Mouse (Mus musculus) Muller cell, postnatal 12 days (primary cell): Measurements from ENCODE around the gene Timm29.

ENCODE experiments used
- DNase-seq: peaks from one replicate; pipeline ENCODE4 v3.0.0-alpha.2; 2015; ENCODE audit errors: inconsistent ontology term

The Timm29 gene

DNA sequence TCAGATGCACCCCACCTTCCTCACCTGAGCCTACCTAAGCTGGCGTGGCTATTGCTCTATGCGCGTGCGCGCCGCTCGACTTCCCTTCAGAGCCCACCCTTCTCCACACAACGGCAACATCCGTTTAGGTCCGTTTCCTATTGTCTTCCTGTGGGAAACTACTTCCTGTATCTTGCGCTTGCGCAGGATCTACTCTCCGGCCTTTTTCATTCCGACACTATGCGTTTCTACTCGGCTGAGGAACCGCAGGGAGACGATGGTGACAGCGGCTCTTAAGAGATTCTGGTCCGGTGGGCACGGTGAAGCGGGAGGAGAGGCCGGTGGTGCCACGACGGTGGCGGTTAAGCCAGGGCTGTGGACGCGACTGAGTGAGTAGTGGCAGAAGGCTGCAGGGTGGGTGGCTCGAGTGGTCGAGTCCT is at the start of gene Timm29, which contains the start of gene Yipf2:
Gene Timm29 (plus strand): TSS at position 20 of the 419 bp plus-strand sequence.
Gene Yipf2 (minus strand): TSS at position 126 of the 419 bp plus-strand sequence.
- peak; percentile 92 for DNase-seq

DNA sequence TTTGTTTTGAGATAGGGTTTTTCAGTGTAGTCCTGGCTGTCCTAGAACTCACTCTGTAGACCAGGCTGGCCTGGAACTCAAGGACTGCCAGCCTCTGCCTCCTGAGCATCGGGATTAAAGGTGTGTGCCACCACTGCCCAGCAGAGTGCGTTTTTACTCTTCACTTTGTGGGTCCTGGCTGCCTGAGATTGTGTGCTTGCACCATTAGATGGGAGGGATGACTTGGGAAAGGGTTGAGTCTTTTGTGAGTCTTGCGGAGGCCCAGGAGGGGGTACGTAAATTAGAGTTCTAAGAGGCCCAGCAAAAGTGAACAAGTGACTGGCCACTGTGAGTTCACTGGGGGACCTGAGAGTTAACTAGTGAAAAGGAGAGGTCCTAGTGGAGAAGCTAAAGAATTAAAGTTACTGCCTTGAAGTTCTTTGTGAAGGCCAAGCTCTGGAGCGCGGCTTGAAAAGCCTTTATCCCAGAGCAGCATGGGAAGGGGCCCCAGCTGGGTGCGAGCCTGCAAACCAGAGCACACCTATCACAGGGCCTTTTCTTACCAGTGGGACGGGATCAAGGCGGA is 47.1 kb upstream of the Timm29 start:
- no peak for DNase-seq

DNA sequence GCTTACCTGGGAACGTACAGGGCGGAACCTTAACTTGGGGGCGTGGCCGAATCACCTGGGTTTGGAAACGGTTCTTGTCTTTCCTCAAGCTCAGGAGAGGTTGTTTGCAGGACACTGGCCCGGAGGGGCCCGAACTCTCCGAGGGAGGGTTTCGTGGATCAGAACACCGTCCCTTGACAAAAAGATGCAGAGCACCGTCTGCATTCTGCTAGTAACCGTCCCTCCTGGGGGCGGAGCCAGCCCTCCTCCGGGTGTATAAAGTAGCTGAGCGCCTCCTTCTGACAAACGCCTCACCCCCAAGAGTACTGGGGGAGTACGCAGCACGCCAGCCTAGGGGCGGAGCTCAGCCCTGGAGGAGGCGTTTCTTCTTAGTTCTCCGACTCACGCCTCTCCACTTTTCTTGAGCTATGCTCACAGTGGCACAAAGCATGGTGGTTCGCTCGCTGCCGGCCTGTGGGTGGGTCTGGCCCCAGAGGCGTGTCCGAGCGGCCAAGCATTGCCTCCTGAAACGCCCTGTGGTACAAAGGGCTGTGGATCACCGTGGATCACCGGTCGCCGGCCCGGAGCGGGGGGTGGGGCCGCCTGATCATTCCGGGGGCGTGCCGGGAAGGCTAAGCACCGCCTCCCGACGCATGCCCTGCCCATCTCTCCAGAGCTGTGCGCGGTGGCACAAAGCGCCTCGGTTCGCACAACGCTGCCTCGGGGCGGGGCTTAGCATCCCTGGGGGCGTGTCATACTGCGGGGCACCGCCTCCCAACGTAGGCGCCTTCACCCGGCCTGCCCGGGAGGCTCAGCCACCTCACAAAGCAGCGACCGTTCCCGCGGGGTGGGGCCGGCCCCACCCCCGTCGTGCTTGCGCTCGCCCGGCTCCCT is 46.4 kb upstream of the Timm29 start:
- DNase-seq = peak; percentile 100

DNA sequence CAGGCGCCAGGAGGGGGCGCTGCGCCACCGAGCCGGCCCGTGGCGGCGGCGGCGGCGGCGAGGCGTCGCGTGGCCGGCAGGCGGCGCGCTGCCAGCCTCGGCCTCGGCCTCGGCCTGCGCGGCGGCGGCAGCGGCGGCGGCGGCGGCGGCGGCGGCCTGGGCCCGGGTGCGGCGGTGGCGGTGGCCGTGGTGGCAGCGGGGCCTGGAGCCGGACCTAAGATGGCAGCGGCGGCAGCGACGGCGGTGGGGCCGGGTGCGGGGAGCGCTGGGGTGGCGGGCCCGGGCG is 45.8 kb upstream of the Timm29 start, which contains the start of gene Carm1:
Gene Carm1 (plus strand): TSS at position 106 of the 286 bp plus-strand sequence.
- DNase-seq = no peak

DNA sequence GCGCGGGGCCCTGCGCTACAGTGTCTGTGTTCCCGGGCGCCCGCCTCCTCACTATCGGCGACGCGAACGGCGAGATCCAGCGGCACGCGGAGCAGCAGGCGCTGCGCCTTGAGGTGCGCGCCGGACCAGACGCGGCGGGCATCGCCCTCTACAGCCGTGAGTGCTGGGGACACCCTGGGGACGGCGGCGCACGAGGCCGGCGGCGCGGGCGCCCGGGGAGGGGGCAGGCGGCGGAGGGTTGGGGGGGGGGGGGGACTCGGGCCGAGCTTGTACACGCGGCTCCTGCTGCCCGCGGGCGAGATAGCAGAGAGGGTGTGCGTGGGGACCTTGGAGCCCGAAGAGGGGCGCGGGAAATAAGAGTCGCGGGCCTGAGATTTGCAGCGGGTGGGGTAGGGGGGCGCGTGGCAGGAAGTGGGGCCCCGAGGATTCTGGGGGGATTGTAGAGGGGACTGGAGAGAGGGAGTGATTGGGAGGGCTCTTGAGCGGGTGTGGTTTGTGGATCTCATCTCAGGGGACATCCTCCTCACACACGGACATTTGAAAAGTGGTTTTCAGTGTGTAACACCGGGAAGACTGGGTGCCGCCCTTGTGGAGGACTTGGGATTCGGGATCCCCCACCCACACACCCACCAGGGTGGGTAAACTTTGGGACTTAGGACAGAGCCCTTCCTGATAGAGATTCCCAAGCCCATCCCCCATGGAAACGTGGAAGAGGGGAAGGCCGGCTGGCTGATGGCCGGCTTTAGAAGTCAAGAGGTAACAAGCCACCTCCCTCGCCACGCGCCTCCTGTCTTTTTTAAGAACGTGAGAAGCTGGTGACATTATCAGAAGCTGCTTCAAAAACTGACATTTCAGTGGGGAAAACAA is 45.2 kb upstream of the Timm29 start:
- DNase-seq = peak; percentile 72

DNA sequence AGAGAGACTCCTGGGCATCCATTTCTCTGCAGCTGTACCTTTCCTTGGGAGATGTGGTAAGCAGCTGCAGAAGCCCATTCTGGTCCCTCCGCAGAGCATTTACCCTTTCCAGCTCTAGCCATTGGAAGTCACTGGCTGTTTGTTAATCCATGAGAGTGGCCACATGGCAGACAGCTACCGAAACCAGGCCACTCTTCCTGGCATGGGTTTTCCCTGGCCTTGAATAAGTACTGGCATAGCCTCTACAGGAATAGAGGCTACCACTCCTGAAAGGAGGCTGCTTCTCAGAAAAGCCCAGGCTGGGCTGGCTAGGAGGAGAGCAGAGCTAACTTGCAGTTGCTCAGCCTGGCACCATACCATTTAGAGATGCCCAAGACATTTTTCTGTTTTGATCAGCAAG is 41.5 kb upstream of the Timm29 start:
- no peak for DNase-seq

DNA sequence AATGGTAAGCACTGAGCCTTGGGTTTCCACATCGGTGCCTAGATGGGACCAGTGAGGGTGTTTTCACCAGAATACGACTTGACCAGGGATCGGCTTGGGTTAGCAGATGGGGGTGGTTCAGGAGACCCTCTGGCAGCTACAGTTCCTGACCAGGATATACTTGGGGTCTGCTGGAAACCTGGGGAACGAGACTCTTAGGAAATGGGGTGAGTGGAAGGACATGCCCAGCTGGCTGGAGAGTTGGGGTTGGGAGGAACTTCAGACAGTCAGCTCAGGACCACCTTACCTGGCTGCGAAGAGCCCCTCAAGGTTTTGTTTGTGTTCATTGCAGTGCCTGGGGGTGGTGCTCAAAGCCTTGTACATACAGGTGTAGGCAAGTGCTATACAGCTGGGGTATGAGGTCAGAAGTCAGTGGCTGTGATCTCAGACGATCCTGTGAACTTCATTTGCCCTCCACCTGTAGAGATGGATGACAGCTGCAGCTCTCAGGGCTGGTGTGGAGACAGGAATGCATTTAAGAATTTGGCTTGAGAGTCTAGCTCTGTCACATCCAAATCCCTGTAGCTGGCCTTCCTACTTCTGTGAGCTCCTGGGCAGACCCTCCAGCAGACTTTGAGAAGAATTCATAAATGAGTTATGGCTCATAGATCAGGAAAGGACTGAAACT is 38.8 kb upstream of the Timm29 start:
- DNase-seq = no peak

DNA sequence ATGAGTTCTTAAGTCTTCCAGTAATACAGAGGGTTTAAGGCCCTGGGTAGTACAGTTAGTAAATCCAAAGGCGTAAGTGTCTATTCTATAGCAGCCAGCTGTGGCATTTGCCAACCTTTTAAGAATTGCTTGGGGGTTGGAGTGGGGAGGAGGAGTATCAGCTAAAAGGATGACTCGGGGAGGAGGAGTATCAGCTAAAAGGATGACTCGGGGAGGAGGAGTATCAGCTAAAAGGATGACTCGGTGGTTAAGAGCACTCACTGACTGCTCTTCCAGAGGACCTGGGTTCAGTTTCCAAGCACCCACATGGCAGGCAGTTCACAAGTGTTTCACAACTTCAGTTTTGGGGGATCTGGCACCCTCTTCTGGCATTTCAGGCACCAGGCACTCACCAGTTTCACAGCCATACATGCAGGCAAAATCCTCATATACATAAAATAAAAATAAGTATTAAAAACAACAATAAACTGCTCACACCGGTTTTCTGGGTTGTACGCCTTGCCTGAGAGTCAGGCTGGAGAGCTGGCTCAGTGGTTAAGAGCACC is 37.3 kb upstream of the Timm29 start:
- no peak for DNase-seq

DNA sequence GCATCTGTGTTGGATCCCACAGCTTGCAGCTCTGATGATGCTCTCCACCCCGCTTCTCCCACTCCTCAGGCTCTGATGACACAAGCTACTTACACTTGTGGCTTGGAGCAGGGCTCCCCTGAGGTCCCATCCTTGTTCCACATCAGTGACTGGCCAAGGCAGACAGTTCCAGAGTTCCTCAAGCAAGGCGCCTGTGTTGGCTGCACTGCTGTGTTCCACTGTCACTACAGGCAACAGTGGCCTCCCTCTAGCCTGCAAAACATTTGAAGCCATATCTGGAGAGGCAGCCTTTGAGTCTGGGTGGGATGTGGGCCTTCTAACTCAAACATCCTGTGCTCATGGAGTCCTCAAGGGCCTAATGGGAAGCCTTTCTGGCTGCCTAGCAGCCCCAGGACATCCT is 35.5 kb upstream of the Timm29 start:
- DNase-seq = peak; percentile 19

DNA sequence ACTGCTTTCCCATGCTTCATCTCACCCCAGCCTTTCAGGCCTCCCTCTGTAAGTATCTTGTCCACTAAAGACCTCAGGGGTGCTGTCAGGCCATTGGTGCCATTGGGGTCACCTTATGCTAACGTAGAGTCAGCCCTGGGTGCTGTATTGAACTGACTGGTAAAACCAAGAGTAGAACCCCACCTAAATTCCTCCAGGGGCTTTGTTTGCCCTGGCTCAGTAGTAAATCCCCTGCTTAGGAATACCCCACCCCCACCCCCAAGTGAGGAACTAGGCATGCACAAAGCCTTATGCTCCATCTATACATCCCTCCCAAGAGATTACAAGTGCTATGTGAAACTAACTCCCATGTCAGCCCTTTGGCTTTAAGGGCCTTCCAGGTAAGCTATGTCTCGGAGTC is 35.0 kb upstream of the Timm29 start:
- DNase-seq = no peak

DNA sequence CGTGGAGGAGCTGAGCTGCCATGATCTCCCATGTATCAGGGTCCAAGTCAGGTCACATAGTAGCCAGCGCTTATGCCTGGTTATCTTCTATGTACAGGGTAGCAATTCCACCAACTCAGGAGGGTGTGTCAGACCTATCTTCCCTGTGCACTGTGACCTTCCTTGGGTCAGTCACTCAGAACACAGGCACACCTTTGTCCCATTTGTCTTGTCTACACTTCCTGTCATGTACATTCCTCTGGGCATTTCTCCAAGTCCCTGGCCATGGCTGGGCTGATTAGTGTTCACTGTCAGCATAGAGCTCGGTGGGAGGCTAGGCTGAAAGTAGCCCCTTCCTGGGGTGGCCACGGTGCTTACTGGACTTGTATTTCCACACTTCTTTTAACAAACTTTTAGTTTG is 34.2 kb upstream of the Timm29 start:
- peak; percentile 5 for DNase-seq

DNA sequence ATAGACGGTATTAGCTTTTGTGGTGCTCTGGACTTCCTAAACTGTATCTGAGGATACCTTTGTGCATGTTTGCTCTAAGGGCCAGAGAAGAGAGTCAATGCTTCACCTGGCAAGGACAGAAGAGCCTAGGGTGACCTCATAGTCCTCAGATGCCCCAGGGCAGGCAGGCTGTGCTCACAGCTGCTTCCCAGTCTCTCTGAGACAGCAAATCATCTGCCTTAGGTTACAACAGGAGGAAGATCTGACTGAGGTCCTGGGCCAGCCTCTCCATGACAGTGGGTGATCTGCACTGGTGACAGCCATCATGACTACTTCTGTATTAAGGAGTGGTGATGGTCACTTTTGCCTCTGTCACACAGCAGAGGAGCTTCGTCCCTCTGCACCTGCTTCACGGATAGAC is 33.4 kb upstream of the Timm29 start:
- DNase-seq = no peak

DNA sequence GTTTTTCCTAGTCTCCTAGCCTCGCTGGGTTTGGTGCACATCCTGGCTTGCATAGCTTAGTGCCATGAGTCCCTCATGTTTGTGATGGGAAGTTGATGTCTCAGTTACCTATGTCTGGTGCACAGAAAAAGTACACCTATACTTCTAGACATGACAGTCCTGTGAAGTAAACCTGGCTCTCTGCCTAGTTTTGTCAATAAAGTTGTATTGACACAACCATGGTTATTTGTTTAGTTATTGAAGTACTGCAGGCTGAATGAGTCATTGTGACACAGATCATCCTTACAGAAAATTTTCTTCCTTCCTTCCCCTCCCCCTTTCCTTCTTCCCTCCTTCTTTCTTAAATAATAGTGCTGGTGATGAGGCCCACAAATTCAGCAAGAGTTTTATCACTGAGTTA is 28.1 kb upstream of the Timm29 start:
- no peak for DNase-seq

DNA sequence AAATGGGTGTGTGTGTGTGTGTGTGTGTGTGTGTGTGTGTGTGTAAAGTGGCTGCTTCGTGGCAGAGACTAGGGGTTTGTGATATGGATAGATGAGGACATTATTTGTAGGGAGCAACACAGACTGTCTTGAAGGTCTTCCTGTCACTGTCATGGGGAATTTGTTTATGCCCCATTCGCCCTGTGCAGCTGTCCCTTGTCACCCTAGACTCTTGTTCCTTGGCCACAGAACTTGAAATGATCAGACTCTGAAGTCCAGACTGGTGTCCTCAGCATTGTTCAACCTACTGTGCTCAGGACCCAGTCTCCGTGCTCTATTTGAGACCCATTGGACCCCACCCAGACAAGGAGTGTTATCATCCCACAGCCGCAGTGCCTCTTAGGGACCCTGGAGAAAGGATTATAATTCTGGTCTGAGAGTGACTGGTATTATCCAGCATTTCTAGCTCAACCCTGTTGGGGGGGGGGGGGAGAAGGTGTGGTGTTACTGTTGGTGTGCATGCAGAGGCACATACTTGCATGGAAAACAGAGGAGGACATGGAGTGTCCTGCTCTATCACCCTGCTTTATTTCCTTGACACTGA is 27.4 kb upstream of the Timm29 start:
- DNase-seq = no peak

DNA sequence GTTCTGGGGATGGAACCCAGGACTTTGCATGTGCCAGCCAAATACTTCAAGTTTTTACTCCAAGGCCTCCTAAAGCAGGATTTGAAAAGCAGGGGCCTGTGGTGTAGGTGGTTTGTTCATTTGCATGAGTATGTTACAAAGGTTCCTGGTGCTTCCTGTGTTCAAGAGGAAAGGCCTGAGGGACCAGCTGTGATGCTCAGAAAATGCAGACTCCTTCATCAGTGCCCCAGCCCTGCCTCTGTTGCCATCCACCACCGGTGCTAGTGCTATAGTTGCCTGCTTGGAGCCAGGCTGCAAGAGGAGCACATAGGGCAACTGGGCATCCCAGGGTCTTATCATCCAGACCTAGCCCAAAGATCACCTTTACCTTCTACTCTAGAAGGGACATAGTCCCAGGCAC is 26.0 kb upstream of the Timm29 start:
- no peak for DNase-seq

DNA sequence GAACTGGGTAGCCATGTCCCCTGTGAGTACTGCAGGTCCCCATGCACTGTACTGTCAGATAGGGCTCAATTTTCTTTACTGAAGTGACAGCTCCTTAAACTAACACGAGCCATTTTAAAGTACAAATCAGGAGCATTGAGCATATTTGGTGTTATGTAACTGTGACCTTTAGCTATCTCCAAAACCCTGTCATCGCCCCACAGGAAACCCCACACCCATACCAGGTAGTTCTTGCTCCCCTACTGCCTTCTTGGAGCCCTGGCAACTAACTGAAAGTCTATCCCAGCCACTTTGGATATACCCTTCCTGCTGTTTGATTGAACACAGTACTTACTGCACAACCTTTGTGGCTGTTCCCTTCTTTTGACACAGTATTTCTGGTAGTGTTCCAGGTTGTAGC is 25.5 kb upstream of the Timm29 start:
- DNase-seq = no peak

DNA sequence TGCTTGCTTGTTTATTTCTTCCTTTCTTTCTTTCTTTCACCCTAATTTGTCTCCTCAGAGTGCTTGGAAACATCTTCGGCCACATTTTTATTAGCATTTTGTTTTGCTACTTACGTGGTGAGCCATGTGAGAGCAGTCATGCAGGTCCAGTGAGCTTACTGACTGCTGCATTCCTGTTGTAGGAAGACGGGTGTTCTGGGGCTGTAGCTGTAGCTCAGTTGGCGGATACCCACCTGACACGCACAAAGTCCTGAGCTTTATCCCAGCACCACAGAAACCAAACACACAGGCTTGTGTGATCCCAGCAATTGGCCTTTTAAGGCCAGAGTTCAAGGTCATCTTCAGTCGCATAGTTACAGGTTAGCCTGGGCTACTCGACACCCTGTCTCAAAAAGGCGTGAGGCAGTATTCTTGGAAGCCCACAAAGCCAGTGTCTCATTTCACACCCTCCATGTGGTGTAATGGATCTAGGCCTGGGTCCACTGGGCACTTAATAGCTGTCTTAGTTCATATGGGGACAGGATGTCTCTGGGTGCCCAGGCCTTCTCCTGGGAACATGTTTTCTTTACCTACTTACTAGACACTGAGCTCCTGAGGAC is 23.8 kb upstream of the Timm29 start:
- no peak for DNase-seq

DNA sequence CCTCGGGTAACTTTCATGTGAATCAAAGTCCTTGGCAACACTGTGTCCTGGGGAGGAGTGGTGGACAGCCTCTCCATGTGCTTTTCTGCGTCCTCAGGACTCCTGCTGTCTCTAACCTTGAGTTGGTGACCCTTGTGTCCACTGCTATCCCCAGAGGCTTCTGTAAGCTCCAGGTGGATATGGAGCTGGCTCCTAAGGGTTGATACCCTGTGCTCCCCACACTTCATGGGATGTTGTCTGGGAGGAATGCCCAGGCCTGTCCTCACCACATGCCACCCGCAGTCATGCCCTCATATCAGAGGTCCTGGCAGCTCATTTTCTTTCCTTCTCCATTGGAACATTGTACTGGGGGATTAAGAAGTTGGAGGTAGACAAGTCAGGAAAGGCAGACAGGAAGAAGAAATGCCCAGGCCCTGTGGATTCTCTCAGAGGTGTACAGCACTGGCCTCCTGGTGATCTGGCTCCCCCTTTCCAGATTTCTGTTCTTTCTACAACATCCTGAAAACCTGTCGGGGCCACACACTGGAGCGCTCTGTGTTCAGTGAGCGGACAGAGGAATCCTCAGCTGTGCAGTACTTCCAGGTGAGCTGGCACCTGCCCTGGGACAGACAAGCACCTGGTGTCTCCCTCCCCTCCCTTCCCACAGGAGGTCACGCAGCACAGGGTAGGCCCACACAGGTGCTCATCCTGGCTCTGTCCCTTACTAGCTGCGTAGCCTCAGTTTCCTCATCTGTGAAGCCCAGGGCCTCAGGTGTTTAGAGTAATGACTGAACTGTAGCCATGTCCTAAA is 18.3 kb upstream of the Timm29 start:
- DNase-seq = no peak

DNA sequence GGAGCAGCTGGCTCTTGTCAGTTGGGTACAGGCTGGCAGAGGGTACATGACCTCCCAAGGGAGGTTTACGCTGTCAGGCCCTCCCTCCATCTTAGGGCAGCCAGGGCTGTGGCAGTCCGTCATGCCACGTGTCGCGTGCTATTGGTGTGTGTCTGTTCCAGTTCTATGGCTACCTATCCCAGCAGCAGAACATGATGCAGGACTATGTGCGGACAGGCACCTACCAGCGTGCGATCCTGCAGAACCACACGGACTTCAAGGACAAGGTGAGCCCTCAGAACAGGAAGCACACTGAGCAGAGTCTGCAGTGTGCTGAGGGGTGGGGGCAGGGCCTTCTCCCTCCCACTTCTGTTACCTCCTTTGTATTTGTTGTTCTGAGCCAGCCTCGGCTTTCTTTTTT is 17.3 kb upstream of the Timm29 start:
- no peak for DNase-seq

DNA sequence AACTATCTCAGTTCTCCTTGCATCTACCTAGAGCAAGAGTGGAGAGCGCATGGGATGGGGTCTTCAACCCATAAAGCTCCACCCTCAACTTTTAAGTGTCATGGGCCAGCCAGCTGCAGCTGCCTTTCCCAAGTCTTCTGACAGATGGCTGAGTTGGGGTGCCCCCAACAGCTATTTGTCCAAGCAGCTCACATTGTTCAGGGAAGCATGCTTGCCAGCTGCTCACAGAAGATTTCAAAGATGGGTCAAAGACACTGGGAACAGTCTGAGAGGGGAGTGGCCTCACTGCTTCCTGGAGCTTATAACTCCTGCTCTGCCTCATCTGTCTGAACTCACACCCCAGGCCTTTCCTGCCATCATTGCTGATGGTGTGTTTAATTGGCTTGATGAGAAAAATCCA is 16.2 kb upstream of the Timm29 start:
- peak; percentile 5 for DNase-seq
